Mouse (Mus musculus) small intestine, adult 2 months (tissue): ENCODE data around the gene Serp2.

ENCODE experiments used
- CTCF ChIP-seq: fragments of 200-500 bp; IDR thresholded peaks from 2 replicates; pipeline ENCODE4 v1.5.1; 2012; ENCODE audit warnings: low read depth, mild to moderate bottlenecking, control low read depth, inconsistent platforms, low read length, moderate library complexity, mixed read lengths; ENCODE audit not compliant: insufficient replicate concordance, insufficient read length; ENCODE audit errors: extremely low read depth
- POLR2A ChIP-seq: fragments of 200-500 bp; IDR thresholded peaks from 2 replicates; pipeline ENCODE4 v1.6.1; 2012; ENCODE audit warnings: low read depth, mild to moderate bottlenecking, control low read depth, inconsistent platforms, low read length, moderate library complexity

DNA sequence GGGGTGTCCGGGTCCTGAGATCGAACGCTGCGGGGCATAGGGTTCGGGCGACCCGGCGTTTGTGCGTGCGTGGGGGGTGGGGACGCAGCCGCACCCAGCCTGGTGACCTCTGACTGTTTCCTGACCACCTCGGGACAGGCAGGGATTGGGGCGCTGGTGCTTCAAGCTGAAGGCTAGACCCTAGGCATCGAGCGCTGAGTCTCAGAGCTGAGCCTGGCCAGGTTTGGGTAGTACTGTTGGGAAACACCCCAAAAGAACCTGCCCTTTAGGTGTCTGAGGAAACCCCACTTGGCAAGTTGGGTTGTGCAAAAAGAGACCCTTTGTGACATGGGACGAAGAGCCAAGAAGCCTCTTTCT lies at the start of gene Serp2:
- TF ChIP-seq POLR2A: no peak
- TF ChIP-seq CTCF: no peak
